Mouse (Mus musculus) ES-E14 (cell line): Measurements from ENCODE around the gene Ccl27a. TPM values are rescaled to one million over a fixed set of nuclear protein-coding genes. Genes with fewer than 3 reads are reported as not detected.

Experiments used
- DNase-seq: peaks from one replicate; pipeline ENCODE4 v3.0.0-alpha.2; 2013; ENCODE audit warnings: low read depth, low spot score
- H3K27ac ChIP-seq: 2 replicates; pipeline ENCODE4 v1.5.1; 2012; ENCODE audit warnings: low read depth, mild to moderate bottlenecking, low read length, moderate library complexity, mixed read lengths; ENCODE audit not compliant: poor library complexity, insufficient read depth, severe bottlenecking
- H3K36me3 ChIP-seq: 2 replicates; pipeline ENCODE4 v1.6.1; 2012; ENCODE audit warnings: mild to moderate bottlenecking, low read length, moderate library complexity, mixed read lengths; ENCODE audit not compliant: control insufficient read depth, poor library complexity, insufficient read depth, severe bottlenecking
- H3K4me1 ChIP-seq, 2 experiments: fragments of 150-350 bp in 1 of 2; sonication (generic) in 1 of 2; 2 replicates each; pipeline ENCODE4 v1.6.1; 2012; ENCODE audit warnings: low read length in 2 of 2, mild to moderate bottlenecking in 1 of 2, mixed read lengths in 1 of 2; ENCODE audit not compliant: control insufficient read depth in 2 of 2, insufficient read depth in 2 of 2, poor library complexity in 1 of 2
- H3K4me3 ChIP-seq, 2 experiments: fragments of 150-350 bp in 1 of 2; sonication (generic) in 1 of 2; 2 replicates each; pipeline ENCODE4 v1.5.1; 2012; ENCODE audit warnings: low read length in 2 of 2, low read depth in 1 of 2, mild to moderate bottlenecking in 1 of 2, mixed read lengths in 1 of 2; ENCODE audit not compliant: insufficient read depth in 1 of 2, poor library complexity in 1 of 2, severe bottlenecking in 1 of 2
- H3K9ac ChIP-seq: 2 replicates; pipeline ENCODE4 v1.6.1; 2012; ENCODE audit warnings: low read depth, mild to moderate bottlenecking, low read length, mixed read lengths; ENCODE audit not compliant: poor library complexity, insufficient read depth, severe bottlenecking
- H3K9me3 ChIP-seq: fragments of 150-350 bp; sonication (generic); 2 replicates; pipeline ENCODE4 v1.6.1; 2012; ENCODE audit warnings: low read depth, mild to moderate bottlenecking, low read length; ENCODE audit not compliant: control insufficient read depth, insufficient read depth
- CHD2 ChIP-seq: IDR thresholded peaks from 2 replicates; pipeline ENCODE4 v1.6.1; 2014; ENCODE audit warnings: mild to moderate bottlenecking, low read depth, low read length, inconsistent platforms
- HCFC1 ChIP-seq: IDR thresholded peaks from 2 replicates; pipeline ENCODE4 v1.6.1; 2012; ENCODE audit warnings: low read length, inconsistent platforms, borderline replicate concordance; ENCODE audit not compliant: insufficient read depth
- MAFK ChIP-seq: IDR thresholded peaks from 2 replicates; pipeline ENCODE4 v1.6.1; 2014; ENCODE audit warnings: mild to moderate bottlenecking, low read depth, low read length, inconsistent platforms; ENCODE audit not compliant: insufficient read depth
- ZC3H11A ChIP-seq: IDR thresholded peaks from 2 replicates; pipeline ENCODE4 v1.6.1; 2012; ENCODE audit warnings: low read depth, mild to moderate bottlenecking, inconsistent platforms, low read length, borderline replicate concordance
- ZNF384 ChIP-seq: IDR thresholded peaks from 2 replicates; pipeline ENCODE4 v1.6.1; 2012; ENCODE audit warnings: low read depth, low read length, inconsistent platforms
- in situ Hi-C, 2 experiments: fragments of 600-800 bp; cut with MboI; formaldehyde crosslinking; loops; one replicate each; pipeline ENCODE4 v1.15.1; 2025; ENCODE audit warnings: low sequenced_read_pairs in 2 of 2, inconsistent platforms in 1 of 2; ENCODE audit not compliant: unreplicated experiment in 2 of 2
- total RNA-seq: library from RNA; depleted of rRNA; stranded (reverse); fragments of 300-350 nt; gene quantifications from 2 replicates; pipeline ENCODE4 v1.2.3, GENCODE M21; 2012

The Ccl27a gene
- total RNA-seq, 1 experiment: 11.4 TPM

GRCm38 (mm10) chr4:41759656-41760287 lies 14.3 kb downstream of the Ccl27a start:
- Histone ChIP-seq H3K4me1 (peaks cover 2 to 16% of the 10 kb centered on the region in 2 experiments; a peak in 2 of 4 replicates), H3K9me3 (no peaks in the 10 kb centered on the region), H3K36me3 (peaks cover 11% of the 10 kb centered on the region; the same call in 1 of the 2 replicates), H3K27ac (0 out of 2 replicates have a peak overlapping the region, but pooled peaks have one; percentile 16), H3K9ac (peak overlapping the region; percentile 65; the same call in 1 of the 2 replicates), H3K4me3 (peak overlapping the region; percentile 43 to 58)
- in situ Hi-C loops: no loop called here
- TF ChIP-seq HCFC1 (no peak), ZNF384 (no peak), CHD2 (no peak), ZC3H11A (no peak), MAFK (no peak)
- DNase-seq: no peak

- no peak overlapping the region for H3K9ac ChIP-seq
- in situ Hi-C loops: no loop called here
These were observed 14.8 kb downstream of the Ccl27a start for GRCm38 (mm10) chr4:41759206-41759605.

GRCm38 (mm10) chr4:41758701-41759100 lies 15.3 kb downstream of the Ccl27a start:
- DNase-seq: no peak
- Histone ChIP-seq H3K9me3 (no peaks in the 10 kb centered on the region), H3K4me3 (no peak overlapping the region), H3K4me1 (peaks cover 2 to 16% of the 10 kb centered on the region in 2 experiments; a peak in 2 of 4 replicates), H3K36me3 (peaks cover 11% of the 10 kb centered on the region; the same call in 1 of the 2 replicates), H3K9ac (no peak overlapping the region), H3K27ac (no peak overlapping the region)
- in situ Hi-C loops: no loop called here
- TF ChIP-seq HCFC1: no peak
- TF ChIP-seq MAFK: no peak
- TF ChIP-seq CHD2: no peak
- TF ChIP-seq ZNF384: no peak
- no peak for TF ChIP-seq ZC3H11A

More at GRCm38 (mm10) chr4:41759206-41759605, 14.8 kb downstream of the Ccl27a start:
- H3K27ac ChIP-seq: no peak overlapping the region
- no peak for TF ChIP-seq ZNF384
- TF ChIP-seq CHD2: no peak
- no peak for TF ChIP-seq HCFC1
- H3K4me3 ChIP-seq: no peak overlapping the region
- no peak for DNase-seq
- H3K36me3 ChIP-seq: peaks cover 11% of the 10 kb centered on the region; the same call in 1 of the 2 replicates
- no peaks in the 10 kb centered on the region for H3K9me3 ChIP-seq
- peaks cover 2 to 16% of the 10 kb centered on the region in 2 experiments; a peak in 2 of 4 replicates for H3K4me1 ChIP-seq

DNA sequence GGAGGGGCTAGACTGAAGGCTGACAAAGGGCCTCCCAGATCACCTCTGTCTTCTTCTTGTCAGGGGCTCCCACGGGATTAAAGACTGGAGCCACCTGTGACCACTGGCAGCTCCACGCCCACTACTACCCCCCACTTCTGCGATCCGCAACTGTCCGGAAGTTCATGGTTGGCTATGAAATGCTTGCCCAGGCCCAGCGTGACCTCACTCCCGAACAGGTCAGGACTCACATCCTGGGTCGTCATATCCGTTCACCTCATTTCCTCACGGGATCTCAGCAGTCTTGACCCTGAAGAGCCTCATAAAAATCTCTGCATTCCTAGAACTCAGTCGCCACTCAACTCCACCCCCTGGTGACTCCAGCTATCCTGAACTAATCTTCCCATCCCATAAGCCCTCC lies 16.0 kb downstream of the Ccl27a start:
- H3K9me3 ChIP-seq: no peaks in the 10 kb centered on the region
- peaks cover 11% of the 10 kb centered on the region; the same call in 1 of the 2 replicates for H3K36me3 ChIP-seq
- TF ChIP-seq HCFC1 (no peak), CHD2 (no peak), MAFK (no peak), ZC3H11A (no peak), ZNF384 (no peak)
- no peak overlapping the region for H3K9ac ChIP-seq
- H3K4me1 ChIP-seq: peaks cover 2 to 16% of the 10 kb centered on the region in 2 experiments; a peak in 2 of 4 replicates
- in situ Hi-C loops: no loop called here
- H3K27ac ChIP-seq: no peak overlapping the region
- no peak overlapping the region for H3K4me3 ChIP-seq
- DNase-seq: no peak
